In genomic region chr2:65189346-65189745, GRCm38 (mm10) we compare ENCODE assay signal across 9 mouse cellular contexts. TPM values are rescaled to one million over a fixed set of nuclear protein-coding genes. Genes with fewer than 3 reads are reported as not detected.
DNase-seq lines count a peak whose midpoint lies in the region; ATAC-seq and TF ChIP-seq lines count a peak whose summit lies in the region.
"Had no signal": no experiment of that assay in that cellular context is flagged by ENCODE, and none has a peak within 500 bp of the region (broad histone marks: within the 10 kb centered on the region; RNA-seq: fewer than 3 reads in every experiment).

No protein-coding gene starts in this region.

- intact Hi-C loops in heart, postnatal 14 days (cut with DNase I): loop anchor here (1.0 kb wide), 1 partner anchor 50 kb away; the partner anchor contains the start of gene Cobll1

- peak; percentile 10; the same call in 1 of the 2 replicates for ATAC-seq in liver, embryonic 11.5 days (replicated peaks; ENCODE audit: low FRiP score)
- ATAC-seq in forebrain, embryonic 13.5 days: no peak

- peak; percentile 57 for DNase-seq in lung, adult 18-20 months
- no peak for DNase-seq in lung, adult 2 months
- peak; percentile 60 to 62 for DNase-seq in heart, postnatal 14 days
- no peak for DNase-seq in liver, embryonic 11.5 days (ENCODE audit: low spot score)
- DNase-seq in spleen, adult 2 months (ENCODE audit: low read depth in 1 of 2, low spot score in 2 of 2): peak; percentile 74
- DNase-seq in frontal cortex, postnatal 36 days (ENCODE audit: low spot score in 2 of 2): no peak
- no peak for DNase-seq in forebrain, embryonic 10.5 days (ENCODE audit: extremely low spot score, low spot score)

- H3K4me1 ChIP-seq in lung, adult 2 months (ENCODE audit: control insufficient read depth, insufficient read depth, low read length): peaks cover 20% of the 10 kb centered on the region
- no peaks in the 10 kb centered on the region for H3K4me1 ChIP-seq in liver, embryonic 11.5 days (replicated peaks; ENCODE audit: control insufficient read depth, insufficient read depth, low read length)
- peaks cover 15% of the 10 kb centered on the region for H3K4me1 ChIP-seq in spleen, adult 2 months (ENCODE audit: control insufficient read depth, insufficient read depth, insufficient read length)
- H3K4me1 ChIP-seq in forebrain, embryonic 13.5 days: no peaks in the 10 kb centered on the region
- H3K4me1 ChIP-seq in forebrain, embryonic 10.5 days: no peaks in the 10 kb centered on the region

- no peaks in the 10 kb centered on the region for H3K36me3 ChIP-seq in liver, embryonic 11.5 days (ENCODE audit: control insufficient read depth, insufficient read depth, low read length)
- no peaks in the 10 kb centered on the region for H3K36me3 ChIP-seq in spleen, adult 2 months (ENCODE audit: control insufficient read depth, insufficient read depth, low read length)
- no peaks in the 10 kb centered on the region for H3K36me3 ChIP-seq in forebrain, embryonic 13.5 days (ENCODE audit: poor library complexity, severe bottlenecking)
- H3K36me3 ChIP-seq in forebrain, embryonic 10.5 days (replicated peaks): no peaks in the 10 kb centered on the region
- H3K36me3 ChIP-seq: G1E had no signal

- no peak for TF ChIP-seq CTCF in lung, adult 2 months (IDR thresholded peaks at IDR 0.05; ENCODE audit: insufficient read depth, low read length)
- TF ChIP-seq CTCF in spleen, adult 2 months (IDR thresholded peaks at IDR 0.05; ENCODE audit: extremely low read depth, insufficient read depth, insufficient read length, insufficient replicate concordance): no peak

- H3K4me3 ChIP-seq in lung, adult 2 months (replicated peaks; ENCODE audit: extremely low read depth, low read depth, low read length): no peak overlapping the region
- no peak overlapping the region for H3K4me3 ChIP-seq in liver, embryonic 11.5 days (ENCODE audit: low read depth, low read length)
- H3K4me3 ChIP-seq in spleen, adult 2 months (ENCODE audit: extremely low read depth, insufficient read depth, insufficient read length): no peak overlapping the region
- no peak overlapping the region for H3K4me3 ChIP-seq in forebrain, embryonic 13.5 days
- no peak overlapping the region for H3K4me3 ChIP-seq in forebrain, embryonic 10.5 days

- no peak overlapping the region; the same call in 1 of the 2 replicates for H3K27ac ChIP-seq in liver, embryonic 11.5 days (ENCODE audit: low read depth, low read length)
- peak overlapping the region; percentile 63 for H3K27ac ChIP-seq in spleen, adult 2 months (ENCODE audit: insufficient read depth, low read length)
- H3K27ac ChIP-seq in forebrain, embryonic 13.5 days: no peak overlapping the region
- H3K27ac ChIP-seq in forebrain, embryonic 10.5 days: no peak overlapping the region

- no peaks in the 10 kb centered on the region for H3K27me3 ChIP-seq in liver, embryonic 11.5 days (replicated peaks; ENCODE audit: control insufficient read depth, insufficient read depth, low read length)
- no peaks in the 10 kb centered on the region for H3K27me3 ChIP-seq in spleen, adult 2 months (ENCODE audit: control insufficient read depth, insufficient read depth, low read length)
- H3K27me3 ChIP-seq in forebrain, embryonic 13.5 days: no peaks in the 10 kb centered on the region
- H3K27me3 ChIP-seq in forebrain, embryonic 10.5 days (ENCODE audit: poor library complexity, severe bottlenecking): no peaks in the 10 kb centered on the region

- no peak for TF ChIP-seq POLR2A in lung, adult 2 months (IDR thresholded peaks at IDR 0.05; ENCODE audit: borderline replicate concordance, extremely low read depth, low read depth, low read length)
- TF ChIP-seq POLR2A in spleen, adult 2 months (IDR thresholded peaks at IDR 0.05; ENCODE audit: low read depth, low read length): no peak

- H3K9me3 ChIP-seq in liver, embryonic 11.5 days (ENCODE audit: control insufficient read depth, low read length): no peaks in the 10 kb centered on the region
- H3K9me3 ChIP-seq in forebrain, embryonic 13.5 days (replicated peaks): no peaks in the 10 kb centered on the region
- H3K9me3 ChIP-seq in forebrain, embryonic 10.5 days: no peaks in the 10 kb centered on the region

- H3K4me2 ChIP-seq in liver, embryonic 11.5 days: no peak overlapping the region
- H3K4me2 ChIP-seq in forebrain, embryonic 13.5 days: no peak overlapping the region

- 27% methylated on average over 7 of the region's 7 CpGs for WGBS in lung, adult 2 months
- 35% methylated on average over 7 of the region's 7 CpGs for WGBS in liver, embryonic 11.5 days
- 4% methylated on average over 7 of the region's 7 CpGs for WGBS in spleen, adult 2 months
- 73% methylated on average over 7 of the region's 7 CpGs for WGBS in forebrain, embryonic 13.5 days
- 76% methylated on average over 7 of the region's 7 CpGs for WGBS in forebrain, embryonic 10.5 days

- no peak overlapping the region for H3K9ac ChIP-seq in liver, embryonic 11.5 days (ENCODE audit: low read depth, low read length)
- H3K9ac ChIP-seq in forebrain, embryonic 13.5 days: no peak overlapping the region

RNA-seq across cellular contexts. Expression of gene Cobll1, which starts 49.9 kb away (rescaled TPM):
- polyA plus RNA-seq in lung, adult 2 months (2012; rRNA removed): 12.0 and 14.0 TPM in 2 replicates
- total RNA-seq in heart, postnatal 14 days (2021): 10 to 100 TPM; 51.3 to 53.6 TPM
- polyA plus RNA-seq in liver, embryonic 11.5 days (2014; fragmentation: Nextera tagmentation; extraction: Ambion mirVana): 5.8 and 6.4 TPM in 2 replicates
- polyA plus RNA-seq in spleen, adult 2 months (2012; rRNA removed): 5.4 and 7.3 TPM in 2 replicates
- 2.2 and 2.7 TPM in 2 replicates for polyA plus RNA-seq in forebrain, embryonic 13.5 days (2015; fragmentation: Nextera tagmentation; extraction: Ambion mirVana)
- polyA plus RNA-seq in forebrain, embryonic 10.5 days (2016; fragmentation: Nextera tagmentation; extraction: Ambion mirVana): 3.5 and 3.6 TPM in 2 replicates
- polyA plus RNA-seq: G1E had no signal

Comparison
In these comparisons a context has a peak if more than half of its experiments do, and no peak if none do; other contexts are left out.
1. DNase-seq: peak in lung, adult 18-20 months (2 of 2), heart, postnatal 14 days (2 of 2) and spleen, adult 2 months (2 of 2); none in lung, adult 2 months (single experiment), liver, embryonic 11.5 days (single experiment), frontal cortex, postnatal 36 days (0 of 2) and forebrain, embryonic 10.5 days (single experiment).